Mouse (Mus musculus): ENCODE measurements around the gene Ly6g5b.

Ly6g5b gene

DNA sequence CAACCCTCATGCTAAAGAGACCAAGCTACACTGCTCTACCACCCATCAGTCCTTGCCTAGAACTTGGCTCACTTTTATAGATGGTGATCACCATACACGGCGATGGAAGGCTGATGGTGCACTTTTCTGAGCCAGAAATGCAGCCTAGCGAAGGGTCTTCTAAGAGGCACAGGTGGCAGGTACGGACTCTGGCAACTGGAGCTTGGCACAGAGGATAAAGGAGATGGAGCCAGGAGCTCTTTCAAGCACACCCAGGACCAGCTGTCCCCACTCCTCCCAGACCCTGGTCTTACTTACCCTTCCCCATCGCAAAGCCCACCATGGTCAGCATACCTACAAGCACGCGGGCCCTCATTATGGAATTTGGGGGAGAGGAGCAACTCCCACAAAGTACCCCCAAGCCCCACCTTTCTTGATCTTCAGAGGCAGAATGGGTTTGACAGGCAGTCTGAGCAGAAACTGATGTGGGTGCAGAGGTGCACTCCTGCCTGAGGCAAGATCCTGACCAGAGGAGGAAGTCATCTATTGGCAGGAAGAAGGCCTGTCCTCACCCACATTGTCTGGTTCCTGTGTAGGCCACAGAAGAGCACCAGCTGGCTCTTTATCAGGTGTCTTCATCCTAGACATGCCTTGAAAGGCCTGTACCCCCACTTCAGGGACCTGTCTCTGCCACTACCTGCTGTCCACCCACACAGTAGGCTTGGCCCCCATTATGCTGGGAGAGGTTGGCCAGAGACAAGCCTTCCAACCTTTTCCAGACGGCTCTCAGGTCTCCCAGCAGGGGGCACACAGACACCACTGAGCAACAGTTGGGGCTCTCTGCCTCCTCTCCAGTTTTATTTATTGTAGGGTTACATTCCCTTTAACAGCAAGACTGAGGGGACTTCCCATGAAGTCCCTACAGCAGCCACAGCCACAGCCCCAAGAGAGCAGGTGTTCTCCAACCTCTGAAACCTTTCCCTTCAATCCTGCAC lies at the start of gene Ly6g5b:
Gene Ly6g5b (minus strand): TSS at position 383 of the 974 bp plus-strand sequence.
- DNase-seq (ENCODE audit: inconsistent age in 2 of 2, low spot score in 1 of 2) = peak in 1 of 2 experiments; percentile 59

DNA sequence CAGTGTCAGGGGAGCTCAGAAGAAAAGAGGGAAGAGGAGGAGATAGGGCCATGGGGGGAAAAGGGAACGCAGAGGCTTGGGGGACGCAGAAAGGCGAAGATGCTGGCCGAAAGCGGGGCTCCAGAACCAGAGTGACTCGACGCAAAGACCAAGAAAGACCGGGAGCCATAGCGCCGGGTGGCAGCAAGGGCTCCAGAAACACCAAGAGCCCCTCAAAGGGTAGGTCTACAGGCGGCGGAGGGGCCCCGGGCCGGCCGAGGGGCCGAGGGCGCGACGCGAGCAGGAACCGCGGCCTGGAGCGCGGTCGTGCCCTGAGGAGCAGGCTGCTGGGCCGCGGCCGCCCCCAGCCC lies 49.0 kb upstream of the Ly6g5b start:
- no peak for DNase-seq (ENCODE audit: inconsistent age in 2 of 2, low spot score in 1 of 2)

GRCm38 (mm10) chr17:35163326-35164081 lies 48.3 kb upstream of the Ly6g5b start:
- peak in 1 of 2 experiments; percentile 80 for DNase-seq (ENCODE audit: inconsistent age in 2 of 2, low spot score in 1 of 2)

DNA sequence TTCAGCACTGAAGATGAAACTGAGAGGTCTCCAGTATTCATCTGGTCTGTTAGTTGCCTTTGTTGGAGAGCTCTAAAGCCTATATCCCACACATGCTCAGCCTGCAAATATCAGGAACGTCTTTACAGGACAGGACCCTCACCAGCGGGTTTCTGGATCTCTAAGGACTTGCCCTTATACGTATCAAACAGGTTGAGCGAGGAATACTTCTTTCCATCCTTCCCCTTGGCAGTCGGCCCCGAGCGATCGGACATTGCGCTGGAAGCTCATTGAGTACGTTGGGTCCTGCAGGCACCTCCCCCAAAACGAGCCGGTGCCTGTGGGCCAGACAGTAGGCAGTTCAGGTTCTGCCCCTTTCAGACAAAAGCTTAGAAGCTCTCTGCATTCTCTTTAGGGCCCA lies 47.5 kb upstream of the Ly6g5b start:
- DNase-seq (ENCODE audit: inconsistent age in 2 of 2, low spot score in 1 of 2) = peak; percentile 63 to 83

DNA sequence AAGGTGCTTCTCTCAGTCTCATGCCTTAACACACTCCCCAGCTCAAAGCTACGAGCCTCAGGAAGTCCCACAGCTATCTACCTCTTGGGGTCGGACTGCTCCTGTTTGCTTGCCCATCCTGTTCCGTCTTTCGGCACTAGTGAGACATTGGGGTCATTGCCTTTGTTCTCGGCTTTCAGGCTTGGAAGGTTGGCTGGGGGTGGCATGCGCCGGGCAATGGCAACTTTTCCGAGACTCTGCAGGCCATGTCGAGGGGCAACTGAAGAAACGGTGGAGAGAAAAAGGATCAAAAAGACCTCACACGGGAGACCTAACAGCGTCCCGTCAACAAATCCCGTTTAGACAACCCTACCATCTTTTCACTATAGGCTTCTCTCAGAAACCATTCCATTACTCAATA lies 46.9 kb upstream of the Ly6g5b start:
- DNase-seq (ENCODE audit: inconsistent age in 2 of 2, low spot score in 1 of 2) = peak in 1 of 2 experiments; percentile 61

GRCm38 (mm10) chr17:35161421-35161820 lies 46.2 kb upstream of the Ly6g5b start:
- DNase-seq (ENCODE audit: inconsistent age in 2 of 2, low spot score in 1 of 2) = no peak

- DNase-seq (ENCODE audit: inconsistent age in 2 of 2, low spot score in 1 of 2) = no peak
Observed at GRCm38 (mm10) chr17:35159638-35160037, 44.4 kb upstream of the Ly6g5b start.

- DNase-seq (ENCODE audit: inconsistent age in 2 of 2, low spot score in 1 of 2) = no peak
Observed at GRCm38 (mm10) chr17:35158850-35159593, 43.8 kb upstream of the Ly6g5b start.

GRCm38 (mm10) chr17:35157661-35158175 lies 42.5 kb upstream of the Ly6g5b start:
- DNase-seq (ENCODE audit: inconsistent age in 2 of 2, low spot score in 1 of 2) = no peak

GRCm38 (mm10) chr17:35157254-35157653 lies 42.0 kb upstream of the Ly6g5b start:
- no peak for DNase-seq (ENCODE audit: inconsistent age in 2 of 2, low spot score in 1 of 2)

DNA sequence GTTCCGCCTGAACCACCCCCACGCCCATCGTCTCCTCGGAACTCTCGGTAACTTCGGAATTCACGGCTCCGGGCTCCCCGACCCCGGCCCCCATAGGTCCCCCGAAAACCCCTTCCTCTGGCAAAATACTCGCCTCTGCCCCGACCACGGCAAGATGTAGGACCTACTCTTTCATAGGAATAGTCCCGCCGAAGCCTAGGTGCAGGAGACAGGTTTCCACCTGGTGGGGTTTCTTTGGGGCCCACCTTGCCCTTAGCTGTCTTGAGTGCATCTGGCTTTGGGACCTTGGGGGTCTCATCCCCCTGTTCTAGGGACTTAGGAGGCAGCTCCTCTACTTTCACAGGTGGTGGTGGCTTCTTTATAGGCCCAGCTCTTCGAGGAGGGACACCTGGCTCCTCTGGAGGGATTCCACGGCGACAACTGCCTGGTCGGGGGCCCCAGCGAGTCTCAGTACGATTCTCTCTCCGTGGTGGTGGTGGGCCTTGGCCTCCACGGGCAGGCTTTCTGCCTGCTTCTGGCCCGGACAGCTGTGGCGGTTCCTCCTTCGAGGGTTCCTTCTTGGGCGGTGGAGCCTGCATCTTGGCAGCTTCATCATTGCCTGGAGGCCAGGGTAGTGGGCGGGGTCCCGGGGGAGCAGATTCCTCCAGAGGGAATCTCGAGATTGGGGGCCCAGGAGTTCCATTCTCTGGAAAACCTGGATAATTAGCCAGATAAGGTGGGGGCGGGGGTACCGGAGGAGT lies 41.4 kb upstream of the Ly6g5b start:
- no peak for DNase-seq (ENCODE audit: inconsistent age in 2 of 2, low spot score in 1 of 2)

- DNase-seq (ENCODE audit: inconsistent age in 2 of 2, low spot score in 1 of 2) = no peak
Observed at GRCm38 (mm10) chr17:35155451-35155850, 40.2 kb upstream of the Ly6g5b start.

DNA sequence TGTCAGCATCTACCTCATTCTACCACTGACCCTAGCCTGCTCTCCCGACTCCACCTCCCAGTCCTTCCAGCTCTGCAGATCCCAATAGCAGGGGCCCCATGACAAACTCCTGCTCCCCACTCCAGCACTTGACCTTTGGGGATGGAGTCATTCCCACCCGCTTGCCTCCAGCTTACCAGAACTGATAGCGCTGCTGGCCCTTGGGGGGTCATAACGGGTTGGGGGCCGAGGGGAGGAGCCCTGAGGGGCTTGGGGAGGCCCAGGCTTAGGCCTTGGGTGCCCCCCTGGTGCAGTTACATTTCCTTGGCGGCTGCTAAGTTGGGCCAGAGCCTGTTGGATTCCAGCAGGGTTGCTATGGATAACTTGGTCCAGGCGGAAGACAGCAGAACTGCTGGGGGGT lies 39.4 kb upstream of the Ly6g5b start:
- no peak for DNase-seq (ENCODE audit: inconsistent age in 2 of 2, low spot score in 1 of 2)

DNA sequence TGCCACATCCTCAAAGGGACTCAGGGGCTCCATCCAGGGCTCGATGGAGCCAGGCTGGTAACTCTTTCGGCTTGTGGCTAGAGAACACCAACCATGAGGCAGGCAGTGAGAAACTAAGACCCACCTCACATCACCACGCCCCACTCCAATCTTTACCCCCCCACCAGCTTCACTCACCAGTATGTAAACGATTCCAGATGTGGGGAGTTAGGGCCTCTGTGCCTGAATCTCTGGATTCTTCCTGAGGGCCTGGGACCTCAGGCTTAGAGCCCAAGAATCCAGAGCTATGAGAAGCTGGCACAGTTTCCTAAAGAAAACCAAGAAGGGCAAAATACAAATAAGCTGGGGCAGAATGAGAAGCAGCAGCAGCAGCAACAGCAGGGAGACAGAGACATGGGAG lies 38.7 kb upstream of the Ly6g5b start:
- DNase-seq (ENCODE audit: inconsistent age in 2 of 2, low spot score in 1 of 2) = no peak

DNA sequence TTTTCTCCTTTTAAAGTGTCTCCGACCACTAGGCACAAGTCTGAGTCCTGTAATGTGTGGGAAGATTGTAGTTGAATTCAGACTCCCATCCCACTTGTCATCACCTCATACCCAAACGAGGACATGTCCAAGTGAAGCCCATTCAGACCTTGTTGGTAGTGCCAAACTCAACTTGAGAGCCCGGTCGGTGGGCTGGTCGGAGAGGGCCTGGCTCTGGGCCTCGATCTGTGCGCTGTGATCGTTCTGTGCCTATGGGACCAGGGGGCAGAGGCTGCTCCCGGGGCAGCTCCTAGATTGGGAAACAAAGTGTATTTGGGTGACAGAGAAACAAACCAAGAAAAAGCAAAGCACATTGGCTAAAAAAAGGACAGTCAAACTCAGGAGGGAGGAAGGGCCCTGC lies 37.8 kb upstream of the Ly6g5b start:
- DNase-seq (ENCODE audit: inconsistent age in 2 of 2, low spot score in 1 of 2) = no peak

- DNase-seq (ENCODE audit: inconsistent age in 2 of 2, low spot score in 1 of 2) = no peak
Observed at GRCm38 (mm10) chr17:35152121-35152520, 36.9 kb upstream of the Ly6g5b start.

DNA sequence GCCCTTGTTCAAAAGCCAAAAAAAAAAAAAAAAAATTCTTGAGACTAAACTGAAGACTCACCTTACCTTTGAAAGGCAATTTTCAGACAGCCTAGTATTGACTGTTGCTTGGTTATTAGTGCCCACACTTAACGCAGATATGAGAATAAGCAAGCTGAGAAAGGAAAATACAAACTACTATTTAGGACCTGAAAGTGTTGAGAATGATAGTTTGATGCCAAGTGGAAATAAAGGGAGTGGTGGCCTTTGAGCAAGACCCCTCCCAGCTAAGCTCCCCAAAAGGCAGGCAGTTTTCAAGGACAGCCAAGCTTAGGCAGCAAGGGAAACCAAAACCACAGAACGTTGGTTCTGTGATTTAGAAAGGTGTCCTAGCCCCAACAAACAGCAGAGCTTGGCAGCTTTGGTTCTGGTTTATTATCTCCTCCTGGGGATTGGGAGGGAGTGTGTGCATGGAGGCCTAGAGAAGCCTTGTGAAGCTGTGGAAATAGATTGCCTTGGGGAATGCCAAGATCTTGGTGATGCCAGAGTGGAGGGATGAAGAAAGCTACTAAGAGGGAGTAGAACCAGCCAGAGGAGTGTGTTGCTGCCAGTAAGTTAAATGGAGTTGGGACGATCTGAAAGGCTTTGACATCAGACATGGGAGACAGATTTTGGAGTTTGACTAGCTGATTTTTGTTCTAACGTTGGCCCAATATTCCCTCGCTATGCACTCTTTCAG lies 32.9 kb upstream of the Ly6g5b start:
- peak in 1 of 2 experiments; percentile 75 for DNase-seq (ENCODE audit: inconsistent age in 2 of 2, low spot score in 1 of 2)

DNA sequence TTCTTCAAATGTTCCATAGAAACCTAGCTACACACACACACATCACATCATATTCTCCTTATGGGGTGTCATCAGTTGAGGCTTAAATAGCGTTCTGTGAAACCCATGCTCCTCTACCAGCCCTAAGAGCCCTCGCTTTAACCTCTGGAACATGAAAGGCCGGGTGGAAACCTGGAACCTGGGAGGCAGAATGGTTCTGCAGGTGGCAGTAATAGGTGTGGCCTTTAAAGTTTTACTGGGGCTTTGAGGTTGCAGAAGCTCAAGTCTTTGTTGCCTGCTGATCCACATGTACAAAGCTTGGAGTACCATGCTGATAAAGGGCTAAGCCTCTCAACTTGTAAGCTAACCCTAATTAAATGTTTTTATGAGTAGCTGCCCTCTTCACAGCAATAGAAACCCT lies 32.1 kb upstream of the Ly6g5b start:
- no peak for DNase-seq (ENCODE audit: inconsistent age in 2 of 2, low spot score in 1 of 2)

DNA sequence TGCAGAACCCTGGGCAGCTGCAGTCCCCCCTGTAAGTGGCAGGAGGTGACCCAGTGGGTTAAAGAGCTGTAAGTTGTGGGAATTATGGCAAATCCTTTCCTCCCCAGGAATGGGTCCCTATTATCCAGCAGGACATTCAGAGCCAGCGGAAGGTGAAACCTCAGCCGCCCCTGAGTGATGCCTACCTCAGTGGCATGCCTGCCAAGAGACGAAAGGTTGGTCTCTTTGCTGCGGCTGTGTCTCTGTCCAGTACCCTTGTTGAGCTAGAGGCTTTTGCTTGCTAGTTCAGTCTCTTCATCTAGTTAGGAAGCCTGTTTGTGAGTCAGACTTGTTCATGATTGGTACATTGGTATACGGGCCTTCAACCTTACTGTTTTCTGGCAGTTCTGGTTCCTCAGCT lies 30.9 kb upstream of the Ly6g5b start:
- no peak for DNase-seq (ENCODE audit: inconsistent age in 2 of 2, low spot score in 1 of 2)

- peak; percentile 94 to 96 for DNase-seq (ENCODE audit: inconsistent age in 2 of 2, low spot score in 1 of 2)
Observed at GRCm38 (mm10) chr17:35141971-35142370, 26.7 kb upstream of the Ly6g5b start.
